Mouse (Mus musculus) lung, postnatal 0 days (tissue): ENCODE results near the gene Fem1b. TPM values are rescaled to one million over a fixed set of nuclear protein-coding genes. Genes with fewer than 3 reads are reported as not detected.
A peak's percentile ranks its signal among the peaks of the same experiment; 100 is the strongest.
"Not testable (repeated sequence)": the region's sequence is repeated elsewhere in the genome, so short reads cannot be mapped to it uniquely, and the experiment has no call there.

ENCODE experiments used
- ATAC-seq: fragments of 200-750 bp; cut with Nextera tagmentation; 2 replicates; pipeline ENCODE4 v1.8.0; 2017; ENCODE audit warnings: moderate library complexity
- DNase-seq: peaks from one replicate; pipeline ENCODE4 v3.0.0-alpha.2; 2016; ENCODE audit warnings: low spot score
- H3K27ac ChIP-seq: fragments of 300-500 bp; sonication (generic); 2 replicates; pipeline ENCODE4 v1.5.1; 2014; ENCODE audit warnings: antibody characterized with exemption, mild to moderate bottlenecking, low read length, mixed read lengths
- H3K27me3 ChIP-seq: fragments of 300-500 bp; sonication (generic); replicated peaks from 2 replicates; pipeline ENCODE4 v1.6.1; 2014; ENCODE audit warnings: low read length, mixed read lengths; ENCODE audit not compliant: insufficient read depth
- H3K36me3 ChIP-seq: fragments of 300-500 bp; sonication (generic); 2 replicates; pipeline ENCODE4 v1.6.1; 2014; ENCODE audit warnings: low read length, mixed read lengths; ENCODE audit not compliant: insufficient read depth
- H3K4me1 ChIP-seq: fragments of 300-500 bp; sonication (generic); 2 replicates; pipeline ENCODE4 v1.6.1; 2014; ENCODE audit warnings: antibody characterized with exemption, low read depth, low read length, mixed read lengths; ENCODE audit not compliant: insufficient read depth
- H3K4me2 ChIP-seq: fragments of 300-500 bp; sonication (generic); replicated peaks from 2 replicates; pipeline ENCODE4 v1.6.1; 2014; ENCODE audit warnings: low read depth, mild to moderate bottlenecking, low read length, moderate library complexity, mixed read lengths
- H3K4me3 ChIP-seq: fragments of 300-500 bp; sonication (generic); 2 replicates; pipeline ENCODE4 v1.5.1; 2014; ENCODE audit warnings: low read depth, low read length
- H3K9ac ChIP-seq: fragments of 300-500 bp; sonication (generic); replicated peaks from 2 replicates; pipeline ENCODE4 v1.6.1; 2014; ENCODE audit warnings: low read depth, mild to moderate bottlenecking
- H3K9me3 ChIP-seq: fragments of 300-500 bp; sonication (generic); 2 replicates; pipeline ENCODE4 v1.6.1; 2016; ENCODE audit warnings: low read length, mixed read lengths
- CTCF ChIP-seq: IDR thresholded peaks from 2 replicates; pipeline ENCODE4 v1.5.1; 2016; ENCODE audit warnings: antibody characterized with exemption, mild to moderate bottlenecking
- EP300 ChIP-seq: IDR thresholded peaks from 2 replicates; pipeline ENCODE4 v1.6.1; 2016; ENCODE audit warnings: antibody characterized with exemption, mild to moderate bottlenecking, control low read depth
- WGBS: fragments of 180-500 bp; shearing (Covaris S2); extraction: QIAGEN DNeasy Blood & Tissue Kit; methylation state at CpG from one replicate; pipeline ENCODE4 v1.1.7; 2014; 5-methylcytosine and 5-hydroxymethylcytosine counted together
- polyA plus RNA-seq: library from polyadenylated mRNA; unstranded; fragments of >200 nt; fragmentation: Nextera tagmentation; extraction: Ambion mirVana; gene quantifications from 2 replicates; pipeline ENCODE4 v1.2.1, GENCODE M21; 2015

The Fem1b gene
- polyA plus RNA-seq, 1 experiment from 2014 or later, result 9.2 TPM

DNA sequence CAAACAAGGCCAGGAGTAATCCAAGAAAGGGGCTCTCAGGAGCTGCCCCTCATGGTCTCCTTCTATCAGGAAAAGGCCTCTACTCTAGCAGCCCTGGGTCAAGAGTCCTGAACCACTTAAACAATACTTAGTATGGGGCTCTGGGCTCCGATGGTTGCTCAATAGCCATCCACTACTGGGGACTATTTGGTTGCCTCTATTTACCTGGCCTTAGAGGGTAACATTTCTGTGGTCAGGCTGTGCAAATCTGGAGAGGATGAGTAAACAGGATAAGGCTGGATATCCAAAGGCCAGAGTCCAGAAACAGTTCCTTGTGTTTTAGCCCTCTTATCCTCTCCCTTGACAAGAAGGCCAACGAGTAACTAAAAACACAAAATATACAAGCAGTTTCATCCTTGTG lies 3.0 kb upstream of the Fem1b start:
- Histone ChIP-seq H3K27ac (peak overlapping the region; percentile 62), H3K4me2 (no peak overlapping the region), H3K9ac (no peak overlapping the region), H3K36me3 (no peaks in the 10 kb centered on the region), H3K4me1 (peaks cover 3% of the 10 kb centered on the region; the same call in 1 of the 2 replicates), H3K27me3 (no peaks in the 10 kb centered on the region), H3K9me3 (no peaks in the 10 kb centered on the region), H3K4me3 (no peak overlapping the region)
- DNase-seq (peak; percentile 84), ATAC-seq (peak; percentile 54)
- TF ChIP-seq EP300 (peak; percentile 74), CTCF (no peak)
- WGBS, result 48% methylated on average over 2 of the region's 2 CpGs

DNA sequence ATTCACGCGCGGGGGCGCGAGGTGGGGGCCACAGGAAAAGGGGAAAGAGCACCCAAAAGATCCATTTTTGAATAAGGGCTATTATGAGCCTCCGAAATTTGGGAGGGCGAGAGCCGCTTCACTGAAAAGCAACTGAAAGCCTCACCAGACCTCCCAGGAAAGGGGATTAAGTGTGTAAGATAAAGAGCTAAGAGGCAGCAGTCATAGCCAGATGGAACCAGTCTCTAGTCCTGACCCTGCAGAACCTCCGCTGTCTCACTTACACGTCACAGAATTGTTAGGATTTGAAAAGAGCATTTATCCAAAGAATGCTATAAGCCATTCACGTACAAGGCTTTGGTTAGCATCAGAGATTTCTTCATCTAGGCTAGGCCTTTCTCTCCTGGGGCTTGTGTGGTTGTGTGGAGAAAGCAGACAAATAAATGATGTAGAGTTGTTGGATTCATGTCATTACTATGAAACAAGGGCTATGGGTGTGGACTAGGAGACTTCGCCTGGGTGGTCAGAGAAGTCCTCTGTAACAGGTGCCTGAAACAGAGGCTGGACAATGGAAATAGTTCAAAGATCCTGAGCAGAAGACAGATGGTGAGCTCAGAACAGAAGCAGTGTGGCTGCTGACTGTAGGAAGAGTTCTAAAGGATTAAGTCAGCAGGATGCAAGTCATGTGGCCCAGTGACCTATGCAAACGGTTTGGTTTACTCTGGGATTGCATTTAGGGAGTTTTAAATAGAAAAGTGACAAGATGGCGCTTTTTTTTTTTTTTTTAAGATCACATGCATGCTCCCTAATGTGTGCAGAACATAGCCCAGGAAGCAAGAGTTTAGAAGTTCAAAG lies 699 bp upstream of the Fem1b start:
- Histone ChIP-seq H3K9ac (peak overlapping the region; percentile 90), H3K27me3 (no peaks in the 10 kb centered on the region), H3K27ac (peak overlapping the region; percentile 94), H3K4me3 (peak overlapping the region; percentile 98), H3K4me1 (peaks cover 3% of the 10 kb centered on the region; the same call in 1 of the 2 replicates), H3K4me2 (peak overlapping the region; percentile 87), H3K9me3 (no peaks in the 10 kb centered on the region), H3K36me3 (no peaks in the 10 kb centered on the region)
- DNase-seq (peak; percentile 66), ATAC-seq (no peak)
- WGBS, result 19% methylated on average over 14 of the region's 14 CpGs
- no peak for TF ChIP-seq CTCF
- TF ChIP-seq EP300, result no peak

DNA sequence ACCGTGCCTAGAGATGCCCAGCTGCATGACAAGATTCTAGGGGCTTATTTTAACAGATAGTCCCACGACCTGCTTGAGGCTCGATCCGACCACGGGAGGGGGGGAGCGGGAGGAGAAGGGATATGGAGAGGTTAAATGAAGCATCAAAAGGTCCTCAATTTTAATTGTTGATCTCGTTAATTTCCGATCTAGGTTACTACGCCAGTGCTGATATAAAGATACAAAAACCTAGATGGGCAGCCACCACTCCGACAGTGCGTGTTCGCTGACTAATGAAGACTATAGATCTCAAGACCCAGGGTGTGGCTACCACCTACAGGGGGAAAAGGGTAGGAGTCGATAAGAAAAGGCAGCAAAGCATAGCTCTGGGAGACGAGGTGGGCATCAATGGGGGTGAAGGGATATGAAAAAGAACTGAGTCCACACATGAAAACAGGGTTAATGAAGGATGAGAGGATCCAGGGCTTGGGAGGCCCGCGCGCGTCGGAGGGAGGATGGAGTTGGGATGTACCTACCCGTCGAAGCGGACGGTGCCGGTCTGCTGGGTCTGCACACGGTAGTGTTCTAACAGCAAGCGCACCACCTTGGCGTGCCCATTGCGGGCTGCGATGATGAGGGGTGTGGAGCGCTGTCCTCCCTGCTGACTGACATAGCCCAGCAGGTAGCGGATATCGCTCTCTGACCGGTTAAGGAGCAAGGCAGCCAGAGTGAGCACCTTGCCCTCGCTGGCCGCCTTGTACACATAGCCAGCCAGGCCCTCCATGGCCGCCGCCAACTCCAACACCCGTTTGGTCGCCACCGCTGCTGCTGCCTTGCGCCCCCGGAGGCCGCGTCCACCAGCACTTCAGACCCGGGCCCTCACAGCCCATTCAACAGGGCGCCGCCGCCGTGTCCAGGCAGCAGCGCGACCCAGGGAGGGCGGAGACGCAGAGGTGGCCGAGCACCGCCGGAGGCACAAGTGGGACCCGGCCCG lies 905 bp downstream of the Fem1b start:
- TF ChIP-seq CTCF (peak; percentile 48), EP300 (no peak)
- Histone ChIP-seq H3K27me3 (no peaks in the 10 kb centered on the region), H3K4me3 (peak overlapping the region; percentile 98), H3K4me2 (peak overlapping the region; percentile 87), H3K9me3 (no peaks in the 10 kb centered on the region), H3K36me3 (no peaks in the 10 kb centered on the region), H3K9ac (peak overlapping the region; percentile 90), H3K4me1 (peaks cover 3% of the 10 kb centered on the region; the same call in 1 of the 2 replicates), H3K27ac (peak overlapping the region; percentile 94)
- ATAC-seq (peak; percentile 57), DNase-seq (peak; percentile 42)
- WGBS, result 2% methylated on average over 52 of the region's 58 CpGs

DNA sequence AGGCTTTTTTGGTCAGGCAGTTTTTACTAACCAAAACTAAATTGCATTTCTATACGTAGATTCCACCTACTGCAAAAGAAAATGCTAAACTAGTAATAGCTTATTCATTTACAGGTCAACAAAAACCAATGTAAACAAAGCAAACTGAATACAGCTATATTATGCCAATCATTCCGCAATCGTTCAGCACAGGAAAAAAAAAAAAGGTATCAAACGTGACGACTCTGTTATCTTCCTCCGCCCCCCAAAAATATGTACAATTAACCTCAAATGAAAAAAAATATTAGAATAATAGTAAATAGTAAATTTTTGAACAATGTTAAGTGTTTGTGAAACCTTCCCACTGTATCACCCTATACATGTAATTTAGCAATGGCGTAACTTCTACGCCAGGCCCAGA lies 1.6 kb downstream of the Fem1b start:
- ATAC-seq (no peak), DNase-seq (no peak)
- Histone ChIP-seq H3K36me3 (no peaks in the 10 kb centered on the region), H3K9me3 (no peaks in the 10 kb centered on the region), H3K27ac (no peak overlapping the region), H3K4me2 (peak overlapping the region; percentile 87), H3K27me3 (no peaks in the 10 kb centered on the region), H3K4me3 (peak overlapping the region; percentile 98), H3K9ac (peak overlapping the region; percentile 90), H3K4me1 (peaks cover 3% of the 10 kb centered on the region; the same call in 1 of the 2 replicates)
- WGBS, result 8% methylated on average over 8 of the region's 8 CpGs
- TF ChIP-seq EP300, result no peak
- no peak for TF ChIP-seq CTCF

DNA sequence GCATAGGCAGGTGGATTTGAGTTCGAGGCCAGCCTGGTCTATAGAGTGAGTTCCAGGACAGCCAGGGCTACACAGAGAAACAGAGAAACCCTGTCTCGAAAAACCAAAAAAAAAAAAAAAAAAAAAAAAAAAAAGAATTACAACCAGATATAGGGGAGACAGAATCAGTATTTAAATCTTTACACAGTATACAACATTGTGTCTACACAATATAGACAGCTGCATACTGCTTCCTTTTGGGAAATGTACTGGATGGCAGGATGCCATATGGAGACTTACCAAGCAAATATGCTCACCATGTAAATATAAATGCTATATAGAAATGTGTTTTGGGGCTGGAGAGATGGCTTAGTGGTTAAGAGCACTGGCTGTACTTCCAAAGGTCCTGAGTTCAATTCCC lies 12.5 kb downstream of the Fem1b start:
- DNase-seq, H3K4me2 ChIP-seq, H3K27ac ChIP-seq, ATAC-seq, H3K9ac ChIP-seq, H3K4me1 ChIP-seq, H3K9me3 ChIP-seq, H3K27me3 ChIP-seq, H3K4me3 ChIP-seq: not testable (repeated sequence)
- peaks cover 12% of the 10 kb centered on the region; the same call in 1 of the 2 replicates for H3K36me3 ChIP-seq
- WGBS, result 86% methylated on average over 2 of the region's 2 CpGs

DNA sequence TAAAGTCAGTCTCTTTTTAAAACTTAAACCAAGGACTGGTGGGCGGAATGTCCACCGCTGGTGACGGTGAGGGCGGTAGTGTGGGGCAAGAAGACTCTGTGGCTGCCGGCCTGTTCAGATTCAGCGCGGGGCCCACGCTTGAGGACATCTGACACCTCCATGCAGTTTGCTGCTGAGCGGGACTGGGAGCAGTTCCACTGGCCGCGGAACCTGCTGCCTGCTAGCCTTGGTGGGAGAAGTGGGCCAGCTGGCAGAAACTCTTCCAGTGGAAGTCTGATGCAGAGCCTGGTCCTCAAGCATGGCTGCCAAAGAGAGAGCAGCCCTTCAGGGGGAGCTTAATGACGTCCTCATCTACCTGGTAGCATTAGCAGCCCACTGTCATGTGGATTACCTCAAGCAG lies 21.9 kb downstream of the Fem1b start:
- Histone ChIP-seq H3K36me3 (no peaks in the 10 kb centered on the region), H3K9me3 (no peaks in the 10 kb centered on the region), H3K9ac (no peak overlapping the region), H3K27ac (no peak overlapping the region), H3K4me1 (no peaks in the 10 kb centered on the region), H3K4me3 (no peak overlapping the region), H3K27me3 (no peaks in the 10 kb centered on the region), H3K4me2 (no peak overlapping the region)
- no peak for DNase-seq
- 89% methylated on average over 12 of the region's 12 CpGs for WGBS
- ATAC-seq, result no peak
- TF ChIP-seq CTCF (no peak), EP300 (no peak)
